Mouse (Mus musculus): ENCODE measurements around the gene Vmn1r160.
"Not testable (repeated sequence)": the region's sequence is repeated elsewhere in the genome, so short reads cannot be mapped to it uniquely, and the experiment has no call there.

Vmn1r160 gene

GRCm38 (mm10) chr7:22870924-22871323 lies at the start of gene Vmn1r160:
Gene Vmn1r160, plus strand, starts transcription at chr7:22871224.
- not testable (repeated sequence) for DNase-seq

DNA sequence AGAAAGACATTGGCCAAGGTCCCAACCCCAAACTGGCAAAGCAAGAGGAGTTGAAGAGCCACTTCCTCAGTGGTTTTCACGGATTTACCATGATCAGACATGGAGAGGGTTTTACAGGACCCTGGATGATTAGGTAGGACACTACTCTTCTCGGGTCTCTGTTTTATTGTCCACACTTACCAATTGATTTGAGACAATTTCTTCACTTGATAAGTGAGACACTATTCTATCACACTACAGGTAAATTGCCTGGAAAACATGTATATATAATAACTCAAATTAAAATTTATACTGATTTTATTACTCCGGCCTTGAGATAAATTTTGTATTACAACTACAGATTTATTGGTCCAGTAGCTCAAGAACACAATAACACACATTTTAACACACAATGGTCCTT lies 27.5 kb upstream of the Vmn1r160 start, which contains the start of gene Vmn1r159:
Gene Vmn1r159, minus strand, starts transcription at position 101 of the 400 bp plus-strand sequence.
- not testable (repeated sequence) for DNase-seq

Measured in kidney, adult 8-10 months (tissue).